Mouse (Mus musculus) heart, postnatal 0 days (tissue): ENCODE measurements around the gene Zbtb16.

ENCODE experiments used
- CTCF ChIP-seq: IDR thresholded peaks from 2 replicates; pipeline ENCODE4 v1.5.1; 2016; ENCODE audit warnings: antibody characterized with exemption, control low read depth, low read depth
- EP300 ChIP-seq: IDR thresholded peaks from 2 replicates; pipeline ENCODE4 v1.6.1; 2016; ENCODE audit warnings: antibody characterized with exemption, low read depth

DNA sequence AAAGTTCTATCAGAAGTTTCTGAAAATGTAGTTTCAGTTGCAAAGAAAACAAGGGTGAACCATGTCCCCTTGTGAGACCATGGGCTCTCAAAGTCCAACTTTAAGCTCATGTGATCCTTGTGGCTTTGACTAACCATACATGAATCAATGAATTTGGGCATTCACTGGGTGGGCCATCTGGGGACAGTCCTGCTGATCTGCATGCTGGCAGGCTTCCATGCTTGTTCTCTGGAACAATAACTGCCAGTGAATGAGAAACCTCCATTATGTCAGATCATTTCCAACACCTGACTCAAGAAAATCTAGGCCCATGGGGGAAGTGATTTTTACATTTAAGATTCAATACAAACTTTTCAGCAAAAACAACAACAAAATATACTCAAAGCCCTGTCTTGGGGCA lies 70.1 kb downstream of the Zbtb16 start:
- TF ChIP-seq CTCF (no peak), EP300 (no peak)
